Mouse (Mus musculus): Measurements from ENCODE around the gene Mphosph9. TPM values are rescaled to one million over a fixed set of nuclear protein-coding genes. Genes with fewer than 3 reads are reported as not detected.

The Mphosph9 gene
- polyA plus RNA-seq, 1 experiment from 2014 or later: 23.5 TPM

Other genes with a start within 250 kb of the Mphosph9 start
- gene Abcb9, start 232.2 kb downstream of the Mphosph9 start, polyA plus RNA-seq (2016; fragmentation: Nextera tagmentation; extraction: Ambion mirVana): 0.13 and 0.55 TPM in 2 replicates
- 13.2 and 16.2 TPM in 2 replicates for gene Ogfod2, start 215.7 kb downstream of the Mphosph9 start, polyA plus RNA-seq (2016; fragmentation: Nextera tagmentation; extraction: Ambion mirVana)
- gene Arl6ip4, start 211.9 kb downstream of the Mphosph9 start, polyA plus RNA-seq (2016; fragmentation: Nextera tagmentation; extraction: Ambion mirVana): 139 and 150 TPM in 2 replicates
- gene Pitpnm2, start 78.2 kb downstream of the Mphosph9 start, polyA plus RNA-seq (2016; fragmentation: Nextera tagmentation; extraction: Ambion mirVana): 2.0 and 2.4 TPM in 2 replicates
- gene 2810006K23Rik, start 117 bp upstream of the Mphosph9 start, polyA plus RNA-seq (2016; fragmentation: Nextera tagmentation; extraction: Ambion mirVana): 18.0 and 20.0 TPM in 2 replicates
- gene Cdk2ap1, start 35.1 kb upstream of the Mphosph9 start, polyA plus RNA-seq (2016; fragmentation: Nextera tagmentation; extraction: Ambion mirVana): 92.3 and 129 TPM in 2 replicates
- gene Sbno1, start 98.0 kb upstream of the Mphosph9 start, polyA plus RNA-seq (2016; fragmentation: Nextera tagmentation; extraction: Ambion mirVana): 82.8 and 93.6 TPM in 2 replicates
- gene Kmt5a, start 112.0 kb upstream of the Mphosph9 start, polyA plus RNA-seq (2016; fragmentation: Nextera tagmentation; extraction: Ambion mirVana): 52.3 and 71.3 TPM in 2 replicates
- gene Rilpl2, start 150.4 kb upstream of the Mphosph9 start, polyA plus RNA-seq (2016; fragmentation: Nextera tagmentation; extraction: Ambion mirVana): 26.8 and 31.1 TPM in 2 replicates
- 30.8 and 32.2 TPM in 2 replicates for gene Snrnp35, start 155.2 kb upstream of the Mphosph9 start, polyA plus RNA-seq (2016; fragmentation: Nextera tagmentation; extraction: Ambion mirVana)
- 25.2 and 26.1 TPM in 2 replicates for gene Rilpl1, start 203.4 kb upstream of the Mphosph9 start, polyA plus RNA-seq (2016; fragmentation: Nextera tagmentation; extraction: Ambion mirVana)
- gene Tmed2, start 212.7 kb upstream of the Mphosph9 start, polyA plus RNA-seq (2016; fragmentation: Nextera tagmentation; extraction: Ambion mirVana): 501 and 540 TPM in 2 replicates
- 17.0 and 18.0 TPM in 2 replicates for gene Ddx55, start 224.9 kb upstream of the Mphosph9 start, polyA plus RNA-seq (2016; fragmentation: Nextera tagmentation; extraction: Ambion mirVana)

All from limb, embryonic 10.5 days (tissue).